Mouse (Mus musculus): ENCODE data around the gene Pbx4. TPM values are rescaled to one million over a fixed set of nuclear protein-coding genes. Genes with fewer than 3 reads are reported as not detected.
A peak's percentile ranks its signal among the peaks of the same experiment; 100 is the strongest.

Gene Pbx4
- total and polyA plus RNA-seq, 3 experiments = 0.23 to 0.68 (median 0.37) TPM

GRCm38 (mm10) chr8:69882833-69883600 lies 50.7 kb downstream of the Pbx4 start:
- WGBS = 18% methylated on average over 52 of the region's 52 CpGs
- H3K79me2 ChIP-seq (replicated peaks; ENCODE audit: control insufficient read depth, insufficient read depth, low read length) = no peaks in the 10 kb centered on the region
- intact Hi-C loops (cut with DNase I) = no loop called here
- H3K27me3 ChIP-seq (ENCODE audit: control insufficient read depth, insufficient read depth, low read length) = peaks cover 37% of the 10 kb centered on the region
- H3K4me1 ChIP-seq (ENCODE audit: control insufficient read depth, insufficient read depth, low read length) = 0 out of 2 replicates have a peak, but pooled peaks cover 1% of the 10 kb centered on the region
- no peak overlapping the region for H3K27ac ChIP-seq
- TF ChIP-seq CTCF (IDR thresholded peaks at IDR 0.05) (no peak), POLR2A (IDR thresholded peaks at IDR 0.05; ENCODE audit: insufficient read depth, low read depth, low read length) (no peak), EP300 (IDR thresholded peaks at IDR 0.05; ENCODE audit: insufficient read depth, low read depth, low read length) (no peak)
- no peaks in the 10 kb centered on the region for H3K36me3 ChIP-seq (ENCODE audit: control insufficient read depth, insufficient read depth, low read length)
- H3K9ac ChIP-seq (ENCODE audit: low read depth, low read length) = no peak overlapping the region
- no peak overlapping the region for H3K4me3 ChIP-seq
- DNase-seq = no peak

GRCm38 (mm10) chr8:69884141-69884540 lies 51.9 kb downstream of the Pbx4 start:
- Histone ChIP-seq H3K4me1 (ENCODE audit: control insufficient read depth, insufficient read depth, low read length) (0 out of 2 replicates have a peak, but pooled peaks cover 3% of the 10 kb centered on the region), H3K27me3 (ENCODE audit: control insufficient read depth, insufficient read depth, low read length) (peaks cover 39% of the 10 kb centered on the region), H3K4me3 (no peak overlapping the region), H3K36me3 (ENCODE audit: control insufficient read depth, insufficient read depth, low read length) (no peaks in the 10 kb centered on the region), H3K9ac (ENCODE audit: low read depth, low read length) (no peak overlapping the region), H3K27ac (no peak overlapping the region), H3K79me2 (replicated peaks; ENCODE audit: control insufficient read depth, insufficient read depth, low read length) (no peaks in the 10 kb centered on the region)
- WGBS = 58% methylated on average over 13 of the region's 13 CpGs
- DNase-seq = no peak
- intact Hi-C loops (cut with DNase I) = no loop called here
- TF ChIP-seq CTCF (IDR thresholded peaks at IDR 0.05) = no peak
- TF ChIP-seq POLR2A (IDR thresholded peaks at IDR 0.05; ENCODE audit: insufficient read depth, low read depth, low read length) = no peak
- no peak for TF ChIP-seq EP300 (IDR thresholded peaks at IDR 0.05; ENCODE audit: insufficient read depth, low read depth, low read length)

- Histone ChIP-seq H3K79me2 (replicated peaks; ENCODE audit: control insufficient read depth, insufficient read depth, low read length) (no peaks in the 10 kb centered on the region), H3K27ac (no peak within 1 kb of the TSS), H3K4me1 (ENCODE audit: control insufficient read depth, insufficient read depth, low read length) (0 out of 2 replicates have a peak, but pooled peaks cover 3% of the 10 kb centered on the region), H3K27me3 (ENCODE audit: control insufficient read depth, insufficient read depth, low read length) (peaks cover 23% of the 10 kb centered on the region), H3K36me3 (ENCODE audit: control insufficient read depth, insufficient read depth, low read length) (no peaks in the 10 kb centered on the region), H3K4me3 (peak within 1 kb of the TSS; percentile 47), H3K9ac (ENCODE audit: low read depth, low read length) (peak within 1 kb of the TSS; percentile 18)
- WGBS = under 1% methylated on average over 60 of the region's 60 CpGs
- peak; percentile 58 to 61 for DNase-seq
- no peak for TF ChIP-seq CTCF (IDR thresholded peaks at IDR 0.05)
- peak; percentile 45; the same call in 1 of the 2 replicates for TF ChIP-seq POLR2A (IDR thresholded peaks at IDR 0.05; ENCODE audit: insufficient read depth, low read depth, low read length)
- intact Hi-C loops (cut with DNase I) = no loop called here
These were observed 55.3 kb downstream of the Pbx4 start, which contains the start of gene Cilp2 for GRCm38 (mm10) chr8:69887289-69888243. Gene Cilp2, minus strand, starts transcription at chr8:69887687.

GRCm38 (mm10) chr8:69888244-69888866 lies 56.1 kb downstream of the Pbx4 start:
- no peak overlapping the region for H3K27ac ChIP-seq
- 0 out of 2 replicates have a peak, but pooled peaks cover 3% of the 10 kb centered on the region for H3K4me1 ChIP-seq (ENCODE audit: control insufficient read depth, insufficient read depth, low read length)
- intact Hi-C loops (cut with DNase I) = no loop called here
- 5% methylated on average over 24 of the region's 24 CpGs for WGBS
- peak overlapping the region; percentile 18 for H3K9ac ChIP-seq (ENCODE audit: low read depth, low read length)
- no peaks in the 10 kb centered on the region for H3K79me2 ChIP-seq (replicated peaks; ENCODE audit: control insufficient read depth, insufficient read depth, low read length)
- no peaks in the 10 kb centered on the region for H3K36me3 ChIP-seq (ENCODE audit: control insufficient read depth, insufficient read depth, low read length)
- TF ChIP-seq POLR2A (IDR thresholded peaks at IDR 0.05; ENCODE audit: insufficient read depth, low read depth, low read length) (peak; percentile 11; the same call in 1 of the 2 replicates), CTCF (IDR thresholded peaks at IDR 0.05) (no peak), EP300 (IDR thresholded peaks at IDR 0.05; ENCODE audit: insufficient read depth, low read depth, low read length) (no peak)
- H3K4me3 ChIP-seq = peak overlapping the region; percentile 47
- DNase-seq = peak; percentile 43 to 52
- peaks cover 16% of the 10 kb centered on the region for H3K27me3 ChIP-seq (ENCODE audit: control insufficient read depth, insufficient read depth, low read length)

DNA sequence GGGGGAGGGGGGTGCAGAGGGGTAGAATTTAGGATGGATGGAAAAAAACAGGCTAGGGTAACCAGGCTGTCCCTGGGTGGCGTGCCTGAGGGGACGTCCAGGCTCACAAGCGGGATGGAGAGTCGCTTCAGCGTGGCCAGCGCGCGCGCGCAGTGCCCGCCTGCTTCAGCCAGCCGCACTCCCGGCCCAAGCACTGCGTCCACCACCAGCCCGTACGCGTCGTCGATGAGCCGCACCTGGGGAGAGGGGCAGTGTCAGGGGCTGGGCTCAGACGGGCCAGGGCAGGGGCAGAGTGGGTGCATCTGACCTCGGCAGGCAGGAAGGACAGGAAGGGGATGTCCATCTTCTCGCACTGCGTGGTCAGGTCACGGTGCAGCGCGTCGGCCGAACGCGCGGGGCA lies 56.6 kb downstream of the Pbx4 start:
- peaks cover 16% of the 10 kb centered on the region for H3K27me3 ChIP-seq (ENCODE audit: control insufficient read depth, insufficient read depth, low read length)
- peak overlapping the region; percentile 65 for H3K9ac ChIP-seq (ENCODE audit: low read depth, low read length)
- intact Hi-C loops (cut with DNase I) = no loop called here

More for the DNA sequence above, 56.6 kb downstream of the Pbx4 start:
- Histone ChIP-seq H3K4me3 (peak overlapping the region; percentile 47; the same call in 1 of the 2 replicates), H3K36me3 (ENCODE audit: control insufficient read depth, insufficient read depth, low read length) (no peaks in the 10 kb centered on the region), H3K4me1 (ENCODE audit: control insufficient read depth, insufficient read depth, low read length) (0 out of 2 replicates have a peak, but pooled peaks cover 3% of the 10 kb centered on the region), H3K79me2 (replicated peaks; ENCODE audit: control insufficient read depth, insufficient read depth, low read length) (no peaks in the 10 kb centered on the region), H3K27ac (no peak overlapping the region)
- WGBS = 3% methylated on average over 32 of the region's 32 CpGs
- DNase-seq = no peak
- TF ChIP-seq CTCF (IDR thresholded peaks at IDR 0.05) = no peak
- TF ChIP-seq POLR2A (IDR thresholded peaks at IDR 0.05; ENCODE audit: insufficient read depth, low read depth, low read length) = no peak
- no peak for TF ChIP-seq EP300 (IDR thresholded peaks at IDR 0.05; ENCODE audit: insufficient read depth, low read depth, low read length)
